Mouse (Mus musculus): ENCODE measurements around the gene Ccdc6.

- TF ChIP-seq MAX (IDR thresholded peaks at IDR 0.05; ENCODE audit: low read depth) (no peak), TCF12 (IDR thresholded peaks at IDR 0.05; ENCODE audit: insufficient read depth, poor library complexity, severe bottlenecking) (no peak), E2F4 (IDR thresholded peaks at IDR 0.05; ENCODE audit: insufficient read depth) (no peak), POLR2A (IDR thresholded peaks at IDR 0.05; ENCODE audit: insufficient read length, low read depth) (no peak), TCF3 (IDR thresholded peaks at IDR 0.05; ENCODE audit: insufficient read length, low read depth) (no peak), USF1 (IDR thresholded peaks at IDR 0.05; ENCODE audit: low read depth) (no peak), MYOD1 (IDR thresholded peaks at IDR 0.05; ENCODE audit: control insufficient read depth in 1 of 3, insufficient read length in 2 of 3, low read depth in 2 of 3) (no peak), POLR2AphosphoS2 (IDR thresholded peaks at IDR 0.05; ENCODE audit: insufficient read length, low read depth) (no peak), CEBPB (IDR thresholded peaks at IDR 0.05; ENCODE audit: insufficient read depth, poor library complexity, severe bottlenecking) (no peak), SRF (IDR thresholded peaks at IDR 0.05; ENCODE audit: control insufficient read depth, insufficient read length, low read depth) (no peak), REST (IDR thresholded peaks at IDR 0.05; ENCODE audit: insufficient read depth, insufficient read length) (no peak)
These were observed 59.7 kb downstream of the Ccdc6 start for GRCm38 (mm10) chr10:70156431-70157165.
